Mouse (Mus musculus): Measurements from ENCODE around the gene Phyhd1. TPM values are rescaled to one million over a fixed set of nuclear protein-coding genes. Genes with fewer than 3 reads are reported as not detected.

Gene Phyhd1
- polyA plus RNA-seq, 1 experiment from 2014 or later: 7.2 TPM

DNA sequence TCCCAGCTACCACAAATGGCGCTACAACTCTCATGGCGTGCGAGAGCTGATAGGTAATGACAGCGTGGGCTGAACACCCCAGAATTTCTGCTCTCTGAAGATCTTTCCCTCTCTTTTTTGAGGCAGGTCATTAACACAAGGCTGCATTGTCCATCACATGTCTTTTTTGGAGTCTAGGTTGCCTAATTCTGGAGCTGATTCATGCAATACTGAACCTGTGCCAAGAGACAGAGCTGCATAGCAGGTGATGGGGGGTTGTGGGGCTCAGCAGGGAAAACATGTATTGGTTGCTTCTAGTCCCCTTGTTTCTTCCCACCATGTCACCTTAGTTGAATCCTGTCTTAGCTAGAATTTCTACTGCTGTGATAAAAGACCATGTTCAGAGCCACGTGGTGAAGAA lies 59.3 kb downstream of the Phyhd1 start:
- ATAC-seq: no peak
- Histone ChIP-seq H3K4me1 (ENCODE audit: control insufficient read depth, insufficient read depth, low read length) (no peaks in the 10 kb centered on the region), H3K9me3 (replicated peaks; ENCODE audit: control insufficient read depth, low read length, poor library complexity, severe bottlenecking) (no peaks in the 10 kb centered on the region), H3K36me3 (ENCODE audit: control insufficient read depth, insufficient read depth, low read length) (peaks cover 63% of the 10 kb centered on the region), H3K27me3 (ENCODE audit: control insufficient read depth, insufficient read depth, low read depth, low read length) (no peaks in the 10 kb centered on the region), H3K9ac (ENCODE audit: low read depth, low read length) (no peak overlapping the region), H3K4me3 (ENCODE audit: low read depth, low read length) (no peak overlapping the region), H3K4me2 (ENCODE audit: low read length) (no peak overlapping the region), H3K27ac (ENCODE audit: low read length) (no peak overlapping the region)
- 94% methylated on average over 5 of the region's 5 CpGs for WGBS

- Histone ChIP-seq H3K4me2 (ENCODE audit: low read length) (no peak overlapping the region), H3K36me3 (ENCODE audit: control insufficient read depth, insufficient read depth, low read length) (peaks cover 64% of the 10 kb centered on the region), H3K4me3 (ENCODE audit: low read depth, low read length) (no peak overlapping the region), H3K4me1 (ENCODE audit: control insufficient read depth, insufficient read depth, low read length) (no peaks in the 10 kb centered on the region), H3K27me3 (ENCODE audit: control insufficient read depth, insufficient read depth, low read depth, low read length) (no peaks in the 10 kb centered on the region), H3K27ac (ENCODE audit: low read length) (no peak overlapping the region), H3K9ac (ENCODE audit: low read depth, low read length) (no peak overlapping the region), H3K9me3 (replicated peaks; ENCODE audit: control insufficient read depth, low read length, poor library complexity, severe bottlenecking) (no peaks in the 10 kb centered on the region)
- ATAC-seq: no peak
- WGBS: 96% methylated on average over 7 of the region's 7 CpGs
Observed at GRCm38 (mm10) chr2:30327276-30327675, 61.3 kb downstream of the Phyhd1 start.

- no peak for ATAC-seq
- no peak overlapping the region for H3K4me3 ChIP-seq (ENCODE audit: low read depth, low read length)
- no peak overlapping the region for H3K4me2 ChIP-seq (ENCODE audit: low read length)
- H3K27me3 ChIP-seq (ENCODE audit: control insufficient read depth, insufficient read depth, low read depth, low read length): no peaks in the 10 kb centered on the region
- H3K27ac ChIP-seq (ENCODE audit: low read length): no peak overlapping the region
- peaks cover 65% of the 10 kb centered on the region for H3K36me3 ChIP-seq (ENCODE audit: control insufficient read depth, insufficient read depth, low read length)
- H3K9me3 ChIP-seq (replicated peaks; ENCODE audit: control insufficient read depth, low read length, poor library complexity, severe bottlenecking): no peaks in the 10 kb centered on the region
- WGBS: 87% methylated on average over 3 of the region's 3 CpGs
- H3K4me1 ChIP-seq (ENCODE audit: control insufficient read depth, insufficient read depth, low read length): no peaks in the 10 kb centered on the region
- H3K9ac ChIP-seq (ENCODE audit: low read depth, low read length): no peak overlapping the region
Observed at GRCm38 (mm10) chr2:30328791-30329190, 62.8 kb downstream of the Phyhd1 start.

Other genes with a start within 250 kb of the Phyhd1 start
- 82.5 and 85.9 TPM in 2 replicates for gene Wdr34, start 217.3 kb upstream of the Phyhd1 start, polyA plus RNA-seq (2015; fragmentation: Nextera tagmentation; extraction: Ambion mirVana)
- 314 and 357 TPM in 2 replicates for gene Set, start 208.8 kb upstream of the Phyhd1 start, polyA plus RNA-seq (2015; fragmentation: Nextera tagmentation; extraction: Ambion mirVana)
- gene Pkn3, start 188.5 kb upstream of the Phyhd1 start, polyA plus RNA-seq (2015; fragmentation: Nextera tagmentation; extraction: Ambion mirVana): 1.5 and 2.1 TPM in 2 replicates
- gene Zdhhc12, start 172.6 kb upstream of the Phyhd1 start, polyA plus RNA-seq (2015; fragmentation: Nextera tagmentation; extraction: Ambion mirVana): 21.1 and 26.9 TPM in 2 replicates
- 13.1 and 13.5 TPM in 2 replicates for gene Zer1, start 141.6 kb upstream of the Phyhd1 start, polyA plus RNA-seq (2015; fragmentation: Nextera tagmentation; extraction: Ambion mirVana)
- 11.8 and 14.3 TPM in 2 replicates for gene Tbc1d13, start 132.5 kb upstream of the Phyhd1 start, polyA plus RNA-seq (2015; fragmentation: Nextera tagmentation; extraction: Ambion mirVana)
- 22.6 and 27.0 TPM in 2 replicates for gene Endog, start 94.7 kb upstream of the Phyhd1 start, polyA plus RNA-seq (2015; fragmentation: Nextera tagmentation; extraction: Ambion mirVana)
- 63.0 and 67.3 TPM in 2 replicates for gene Spout1, start 87.7 kb upstream of the Phyhd1 start, polyA plus RNA-seq (2015; fragmentation: Nextera tagmentation; extraction: Ambion mirVana)
- 13.4 and 15.8 TPM in 2 replicates for gene Kyat1, start 60.4 kb upstream of the Phyhd1 start, polyA plus RNA-seq (2015; fragmentation: Nextera tagmentation; extraction: Ambion mirVana)
- 55.4 and 57.8 TPM in 2 replicates for gene Lrrc8a, start 28.5 kb upstream of the Phyhd1 start, polyA plus RNA-seq (2015; fragmentation: Nextera tagmentation; extraction: Ambion mirVana)
- 0.26 and 0.27 TPM in 2 replicates for gene Gm28035, start 25.6 kb upstream of the Phyhd1 start, polyA plus RNA-seq (2015; fragmentation: Nextera tagmentation; extraction: Ambion mirVana)
- not detected in 2 replicates for gene Gm28038, start 14.8 kb downstream of the Phyhd1 start, polyA plus RNA-seq (2015; fragmentation: Nextera tagmentation; extraction: Ambion mirVana)
- 38.0 and 40.9 TPM in 2 replicates for gene Dolk, start 20.1 kb downstream of the Phyhd1 start, polyA plus RNA-seq (2015; fragmentation: Nextera tagmentation; extraction: Ambion mirVana)
- 18.9 and 19.6 TPM in 2 replicates for gene Nup188, start 20.2 kb downstream of the Phyhd1 start, polyA plus RNA-seq (2015; fragmentation: Nextera tagmentation; extraction: Ambion mirVana)
- gene Sh3glb2, start 93.1 kb downstream of the Phyhd1 start, polyA plus RNA-seq (2015; fragmentation: Nextera tagmentation; extraction: Ambion mirVana): 206 and 218 TPM in 2 replicates
- 32.9 and 35.0 TPM in 2 replicates for gene Miga2, start 98.0 kb downstream of the Phyhd1 start, polyA plus RNA-seq (2015; fragmentation: Nextera tagmentation; extraction: Ambion mirVana)
- gene Dolpp1, start 126.1 kb downstream of the Phyhd1 start, polyA plus RNA-seq (2015; fragmentation: Nextera tagmentation; extraction: Ambion mirVana): 63.6 and 67.8 TPM in 2 replicates
- gene Crat, start 149.6 kb downstream of the Phyhd1 start, polyA plus RNA-seq (2015; fragmentation: Nextera tagmentation; extraction: Ambion mirVana): 23.6 and 26.0 TPM in 2 replicates
- gene Ptpa, start 149.8 kb downstream of the Phyhd1 start, polyA plus RNA-seq (2015; fragmentation: Nextera tagmentation; extraction: Ambion mirVana): 146 and 156 TPM in 2 replicates
- gene Ier5l, start 208.0 kb downstream of the Phyhd1 start, polyA plus RNA-seq (2015; fragmentation: Nextera tagmentation; extraction: Ambion mirVana): 2.0 TPM in 2 replicates

Data from midbrain, embryonic 16.5 days (tissue).